Mouse (Mus musculus): ENCODE measurements around the gene Aipl1.

DNA sequence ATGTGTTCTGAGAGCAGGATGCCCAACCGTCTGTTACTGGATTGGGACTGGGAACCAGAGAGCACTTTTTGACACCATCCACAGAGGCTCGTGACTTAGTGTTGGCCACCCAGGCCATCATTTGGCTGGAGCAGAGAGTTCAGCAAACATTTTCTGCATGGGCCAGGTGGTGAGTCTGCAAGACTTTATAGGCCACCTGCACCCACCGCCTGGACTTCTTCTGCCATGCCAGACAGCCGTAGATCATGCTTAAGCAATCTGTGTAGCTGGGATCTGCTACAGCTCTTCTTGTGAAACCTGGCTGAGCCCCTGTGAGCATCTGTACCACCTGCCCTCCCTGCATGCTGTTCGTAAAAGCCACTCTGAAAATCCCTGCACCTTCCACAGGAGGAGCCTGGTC, 30.0 kb upstream of the Aipl1 start:
- TF ChIP-seq CTCF (conservative IDR thresholded peaks at IDR 0.05; ENCODE audit: insufficient read depth, insufficient read length, low read depth, low read length), result no peak
- TF ChIP-seq POLR2A (IDR thresholded peaks at IDR 0.05; ENCODE audit: low read depth, low read length), result no peak
